Mouse (Mus musculus): ENCODE results near the gene Dhcr24. TPM values are rescaled to one million over a fixed set of nuclear protein-coding genes. Genes with fewer than 3 reads are reported as not detected.

The Dhcr24 gene
- polyA plus RNA-seq, 1 experiment from 2014 or later, result 3.9 TPM

DNA sequence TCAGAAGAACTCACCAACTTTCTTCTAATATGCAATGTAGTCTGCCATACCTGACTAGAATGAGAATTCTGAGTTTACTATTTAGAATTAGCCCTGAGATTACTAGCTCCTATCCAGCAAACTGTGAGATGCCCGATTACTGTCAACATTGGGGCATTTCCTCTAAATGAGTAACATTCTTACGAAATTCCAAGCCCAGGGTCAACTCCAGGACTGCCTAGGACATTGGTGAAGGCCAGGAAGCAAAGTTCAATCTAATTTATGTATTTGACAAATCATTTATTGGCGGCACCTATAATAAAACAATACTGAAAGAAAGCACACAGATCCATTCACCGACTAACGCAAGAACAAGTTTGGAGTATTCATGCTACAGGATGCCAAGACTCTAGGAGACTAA lies 21.1 kb upstream of the Dhcr24 start:
- Histone ChIP-seq H3K4me2 (no peak overlapping the region), H3K4me3 (no peak overlapping the region), H3K36me3 (no peaks in the 10 kb centered on the region), H3K27ac (ENCODE audit: poor library complexity, severe bottlenecking) (no peak overlapping the region), H3K27me3 (replicated peaks) (peaks cover 40% of the 10 kb centered on the region), H3K4me1 (replicated peaks) (peaks cover 3% of the 10 kb centered on the region; the same call in 1 of the 2 replicates), H3K9ac (no peak overlapping the region), H3K9me3 (replicated peaks) (no peaks in the 10 kb centered on the region)
- ATAC-seq (ENCODE audit: insufficient number of reproducible peaks, low FRiP score), result no peak
- 82% methylated on average over 5 of the region's 5 CpGs for WGBS

DNA sequence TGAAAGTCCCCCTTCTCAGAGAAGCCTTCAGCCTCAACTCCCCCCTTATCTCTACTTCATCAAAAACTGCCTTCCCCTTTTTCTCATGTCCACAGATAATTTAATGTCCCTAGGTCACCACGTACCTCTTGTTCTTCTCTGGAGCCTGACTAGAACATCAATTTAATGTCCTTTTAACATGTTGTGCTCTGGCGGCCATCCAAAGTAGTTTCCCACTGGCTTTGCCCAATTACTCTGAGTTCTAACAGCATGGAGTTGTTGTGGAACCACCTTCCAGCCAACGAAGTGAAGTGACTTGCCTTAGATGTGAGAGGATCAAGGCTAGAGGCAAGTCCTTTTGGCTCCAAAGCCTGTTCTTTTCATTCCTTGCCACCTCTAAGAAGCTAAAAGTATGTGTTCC lies 19.3 kb upstream of the Dhcr24 start:
- H3K27me3 ChIP-seq (replicated peaks), result peaks cover 28% of the 10 kb centered on the region; the same call in 1 of the 2 replicates
- no peak overlapping the region for H3K4me3 ChIP-seq
- no peak overlapping the region for H3K9ac ChIP-seq
- no peak overlapping the region for H3K27ac ChIP-seq (ENCODE audit: poor library complexity, severe bottlenecking)
- no peak overlapping the region for H3K4me2 ChIP-seq
- 66% methylated on average over 3 of the region's 3 CpGs for WGBS
- H3K4me1 ChIP-seq (replicated peaks), result peaks cover 19% of the 10 kb centered on the region
- no peak for ATAC-seq (ENCODE audit: insufficient number of reproducible peaks, low FRiP score)
- no peaks in the 10 kb centered on the region for H3K36me3 ChIP-seq
- H3K9me3 ChIP-seq (replicated peaks), result no peaks in the 10 kb centered on the region

DNA sequence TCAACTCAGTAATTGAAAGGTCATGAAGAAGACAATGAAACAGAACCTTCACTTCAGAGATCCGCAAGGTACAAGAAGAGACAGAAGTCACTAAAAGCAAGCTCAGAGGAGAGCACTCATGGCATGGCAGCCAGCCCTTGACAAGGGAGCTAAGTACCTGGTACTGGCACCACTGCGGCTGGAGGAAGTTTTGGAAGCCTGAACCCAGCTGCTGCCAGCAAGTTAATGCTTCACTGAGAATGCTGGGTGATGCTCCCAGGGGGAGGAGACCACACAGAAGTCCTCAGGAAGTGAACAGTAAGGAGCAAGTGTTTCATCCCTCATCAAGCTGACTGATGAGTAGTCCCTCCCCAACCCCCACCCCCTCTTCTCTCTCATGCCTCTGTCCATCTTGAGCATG lies 18.6 kb upstream of the Dhcr24 start:
- Histone ChIP-seq H3K4me1 (replicated peaks) (peaks cover 19% of the 10 kb centered on the region), H3K4me3 (no peak overlapping the region), H3K9ac (no peak overlapping the region), H3K4me2 (no peak overlapping the region), H3K27me3 (replicated peaks) (peaks cover 25% of the 10 kb centered on the region; the same call in 1 of the 2 replicates), H3K27ac (ENCODE audit: poor library complexity, severe bottlenecking) (no peak overlapping the region), H3K9me3 (replicated peaks) (no peaks in the 10 kb centered on the region), H3K36me3 (no peaks in the 10 kb centered on the region)
- WGBS, result 86% methylated on average over 2 of the region's 2 CpGs
- ATAC-seq (ENCODE audit: insufficient number of reproducible peaks, low FRiP score), result no peak

DNA sequence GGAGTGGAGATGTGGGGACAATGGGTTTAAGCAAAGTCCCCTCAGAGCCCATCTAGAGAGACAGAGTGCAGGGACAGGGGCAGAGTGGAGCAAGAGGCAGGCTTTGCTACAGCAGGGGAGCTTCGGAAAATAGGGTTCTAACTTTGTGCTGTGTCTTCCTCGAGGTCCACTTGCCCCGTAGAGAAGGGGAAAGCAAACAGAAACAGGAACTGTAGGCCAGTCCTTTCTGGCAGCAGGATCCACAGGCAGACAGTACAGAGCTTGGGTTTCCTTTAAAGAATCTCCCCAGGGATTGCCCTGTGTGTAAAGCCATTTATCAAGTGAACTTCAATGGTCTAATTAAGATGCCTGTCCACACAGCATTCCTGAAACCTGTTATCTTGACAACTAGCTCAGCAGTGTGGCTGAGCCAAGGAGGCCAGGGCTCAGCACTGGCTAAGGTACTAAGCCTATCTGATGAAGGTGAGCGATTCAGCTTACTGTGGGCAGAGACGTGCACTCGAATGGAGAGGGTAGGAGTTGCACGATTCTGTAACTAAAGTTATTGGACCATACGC lies 14.9 kb upstream of the Dhcr24 start:
- H3K27ac ChIP-seq (ENCODE audit: poor library complexity, severe bottlenecking), result no peak overlapping the region
- peak overlapping the region; percentile 22 for H3K4me2 ChIP-seq
- H3K9me3 ChIP-seq (replicated peaks), result no peaks in the 10 kb centered on the region
- H3K4me3 ChIP-seq, result no peak overlapping the region
- no peak overlapping the region for H3K9ac ChIP-seq
- peaks cover 25% of the 10 kb centered on the region for H3K4me1 ChIP-seq (replicated peaks)
- H3K36me3 ChIP-seq, result no peaks in the 10 kb centered on the region
- peaks cover 27% of the 10 kb centered on the region for H3K27me3 ChIP-seq (replicated peaks)
- no peak for ATAC-seq (ENCODE audit: insufficient number of reproducible peaks, low FRiP score)
- WGBS, result 21% methylated on average over 8 of the region's 8 CpGs

DNA sequence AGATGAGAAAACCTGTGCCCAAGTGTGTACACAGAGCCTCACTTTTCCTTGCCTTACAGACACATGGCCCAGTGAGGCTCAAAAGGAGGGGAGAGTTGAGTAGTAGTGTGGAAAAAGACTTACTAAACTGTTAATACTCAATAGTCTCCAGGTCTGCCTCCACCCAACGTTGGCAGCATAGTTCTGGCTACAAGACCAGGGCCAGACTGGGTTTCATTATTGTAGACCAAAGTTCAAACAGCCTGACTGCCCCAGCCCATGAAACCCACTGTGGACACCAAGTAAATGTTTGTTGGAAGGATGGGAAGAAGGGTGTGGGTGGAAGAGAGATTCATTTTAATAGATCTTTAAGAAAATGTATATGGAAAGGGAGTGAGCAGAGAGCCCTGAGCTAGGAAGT lies 13.9 kb upstream of the Dhcr24 start:
- Histone ChIP-seq H3K36me3 (no peaks in the 10 kb centered on the region), H3K27ac (ENCODE audit: poor library complexity, severe bottlenecking) (no peak overlapping the region), H3K9ac (no peak overlapping the region), H3K27me3 (replicated peaks) (peaks cover 23% of the 10 kb centered on the region), H3K4me3 (no peak overlapping the region), H3K9me3 (replicated peaks) (no peaks in the 10 kb centered on the region), H3K4me2 (no peak overlapping the region), H3K4me1 (replicated peaks) (peaks cover 25% of the 10 kb centered on the region)
- WGBS, result 63% methylated on average over 1 of the region's 1 CpGs
- no peak for ATAC-seq (ENCODE audit: insufficient number of reproducible peaks, low FRiP score)

DNA sequence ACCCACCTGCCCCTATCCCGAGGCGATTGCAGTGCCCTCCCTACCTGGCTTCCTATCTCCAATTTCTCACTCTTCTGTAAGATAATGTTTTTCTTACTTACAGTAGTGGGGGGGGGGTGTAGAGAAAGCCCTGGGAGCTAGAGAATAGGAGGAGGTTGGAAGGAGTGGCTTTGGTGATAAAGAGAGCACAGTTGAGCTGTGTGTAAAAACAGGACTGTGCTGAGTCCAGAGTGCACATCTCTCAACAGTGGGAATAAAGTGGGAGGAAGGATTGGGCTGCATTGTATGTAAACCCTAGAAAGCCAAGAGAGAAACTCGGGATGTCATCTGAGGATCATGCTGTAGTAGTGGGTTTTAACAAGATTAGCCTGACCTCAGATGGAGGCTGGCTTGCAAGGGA lies 12.7 kb upstream of the Dhcr24 start:
- ATAC-seq (ENCODE audit: insufficient number of reproducible peaks, low FRiP score), result no peak
- Histone ChIP-seq H3K9me3 (replicated peaks) (no peaks in the 10 kb centered on the region), H3K4me3 (no peak overlapping the region), H3K36me3 (no peaks in the 10 kb centered on the region), H3K4me2 (no peak overlapping the region), H3K9ac (no peak overlapping the region), H3K4me1 (replicated peaks) (peaks cover 25% of the 10 kb centered on the region), H3K27me3 (replicated peaks) (peaks cover 14% of the 10 kb centered on the region), H3K27ac (ENCODE audit: poor library complexity, severe bottlenecking) (no peak overlapping the region)
- WGBS, result 65% methylated on average over 3 of the region's 3 CpGs

DNA sequence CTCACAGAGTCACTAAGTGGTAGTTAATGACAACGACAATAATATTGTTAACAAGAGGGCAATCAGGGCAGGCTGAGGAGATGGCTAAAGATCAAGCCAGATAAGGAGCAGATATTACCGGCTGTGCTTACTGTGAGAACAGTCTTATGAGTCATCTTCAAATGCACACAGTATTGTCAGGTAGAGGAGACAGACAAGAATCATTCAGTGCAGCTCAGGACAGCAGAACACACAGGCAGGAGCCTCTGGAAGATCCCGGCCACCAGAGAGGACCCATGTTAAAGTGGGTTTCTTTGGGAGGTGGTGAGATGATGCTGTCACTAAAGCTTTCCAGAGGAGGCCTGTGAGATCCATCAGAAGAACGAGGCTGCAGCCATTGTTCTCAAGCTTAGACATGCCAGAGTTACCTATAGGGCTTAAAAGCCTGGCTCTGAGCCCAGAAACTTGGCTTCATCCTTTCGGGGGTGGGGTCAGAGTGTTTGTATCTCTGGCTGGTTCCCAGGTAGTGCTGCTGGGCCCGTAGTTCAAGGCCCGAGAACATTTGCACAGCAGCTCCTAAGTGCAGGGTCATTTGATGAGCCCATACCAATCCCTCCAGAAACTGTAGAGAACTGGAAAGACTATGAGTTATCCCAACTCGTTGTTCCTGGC lies 10.2 kb upstream of the Dhcr24 start:
- no peaks in the 10 kb centered on the region for H3K36me3 ChIP-seq
- 57% methylated on average over 8 of the region's 8 CpGs for WGBS
- H3K27me3 ChIP-seq (replicated peaks), result peaks cover 8% of the 10 kb centered on the region; the same call in 1 of the 2 replicates
- no peak overlapping the region for H3K27ac ChIP-seq (ENCODE audit: poor library complexity, severe bottlenecking)
- H3K4me3 ChIP-seq, result no peak overlapping the region
- ATAC-seq (ENCODE audit: insufficient number of reproducible peaks, low FRiP score), result no peak
- no peaks in the 10 kb centered on the region for H3K9me3 ChIP-seq (replicated peaks)
- no peak overlapping the region for H3K4me2 ChIP-seq
- no peak overlapping the region for H3K9ac ChIP-seq
- H3K4me1 ChIP-seq (replicated peaks), result peaks cover 13% of the 10 kb centered on the region

DNA sequence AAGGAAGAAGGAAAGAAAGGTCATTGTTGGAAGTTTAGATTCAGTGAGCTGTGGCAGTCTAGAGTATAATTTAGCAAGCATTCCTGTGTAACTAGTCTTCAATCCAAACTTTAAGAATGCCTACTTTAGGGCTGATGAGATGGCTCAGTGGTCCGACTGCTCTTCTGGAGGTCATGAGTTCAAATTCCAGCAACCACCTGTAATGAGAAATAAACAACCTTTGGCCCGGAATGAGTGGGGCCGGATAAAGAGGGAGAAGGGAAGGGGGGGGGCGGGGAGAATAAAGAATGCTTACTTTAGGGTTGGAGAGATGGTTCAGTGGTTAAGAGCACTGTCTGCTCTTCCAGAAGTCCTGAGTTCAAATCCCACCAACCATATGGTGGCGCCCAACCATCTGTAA lies 3.6 kb upstream of the Dhcr24 start:
- peaks cover 18% of the 10 kb centered on the region for H3K4me1 ChIP-seq (replicated peaks)
- no peak overlapping the region for H3K27ac ChIP-seq (ENCODE audit: poor library complexity, severe bottlenecking)
- no peak overlapping the region for H3K4me2 ChIP-seq
- no peak overlapping the region for H3K9ac ChIP-seq
- H3K36me3 ChIP-seq, result no peaks in the 10 kb centered on the region
- 68% methylated on average over 5 of the region's 5 CpGs for WGBS
- H3K4me3 ChIP-seq, result no peak overlapping the region
- no peaks in the 10 kb centered on the region; the same call in 1 of the 2 replicates for H3K27me3 ChIP-seq (replicated peaks)
- no peaks in the 10 kb centered on the region for H3K9me3 ChIP-seq (replicated peaks)
- ATAC-seq (ENCODE audit: insufficient number of reproducible peaks, low FRiP score), result no peak

DNA sequence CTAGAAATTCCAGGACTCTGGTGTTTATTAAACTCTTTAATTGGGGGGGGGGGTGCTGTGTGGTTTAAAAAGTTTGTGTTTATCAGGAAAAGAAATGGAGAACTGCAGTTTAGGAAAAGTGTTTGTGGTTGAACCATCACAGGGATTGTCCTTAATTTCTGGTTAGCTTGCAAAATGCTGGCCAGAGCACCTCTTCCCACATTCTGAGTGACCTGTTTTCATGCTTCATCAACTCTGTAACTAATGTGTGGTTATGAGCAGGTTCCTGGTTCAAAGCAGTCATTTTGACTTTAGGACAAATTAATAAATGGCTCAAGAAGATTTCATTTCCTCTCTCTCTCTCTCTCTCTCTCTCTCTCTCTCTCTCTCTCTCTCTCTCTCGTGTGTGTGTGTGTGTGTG lies 2.9 kb upstream of the Dhcr24 start:
- Histone ChIP-seq H3K4me2 (no peak overlapping the region), H3K4me3 (no peak overlapping the region), H3K36me3 (no peaks in the 10 kb centered on the region), H3K9me3 (replicated peaks) (no peaks in the 10 kb centered on the region), H3K9ac (no peak overlapping the region), H3K27me3 (replicated peaks) (no peaks in the 10 kb centered on the region; the same call in 1 of the 2 replicates), H3K4me1 (replicated peaks) (peaks cover 25% of the 10 kb centered on the region), H3K27ac (ENCODE audit: poor library complexity, severe bottlenecking) (no peak overlapping the region)
- WGBS, result no CpG with 5 or more reads among the region's 1 CpGs
- no peak for ATAC-seq (ENCODE audit: insufficient number of reproducible peaks, low FRiP score)

DNA sequence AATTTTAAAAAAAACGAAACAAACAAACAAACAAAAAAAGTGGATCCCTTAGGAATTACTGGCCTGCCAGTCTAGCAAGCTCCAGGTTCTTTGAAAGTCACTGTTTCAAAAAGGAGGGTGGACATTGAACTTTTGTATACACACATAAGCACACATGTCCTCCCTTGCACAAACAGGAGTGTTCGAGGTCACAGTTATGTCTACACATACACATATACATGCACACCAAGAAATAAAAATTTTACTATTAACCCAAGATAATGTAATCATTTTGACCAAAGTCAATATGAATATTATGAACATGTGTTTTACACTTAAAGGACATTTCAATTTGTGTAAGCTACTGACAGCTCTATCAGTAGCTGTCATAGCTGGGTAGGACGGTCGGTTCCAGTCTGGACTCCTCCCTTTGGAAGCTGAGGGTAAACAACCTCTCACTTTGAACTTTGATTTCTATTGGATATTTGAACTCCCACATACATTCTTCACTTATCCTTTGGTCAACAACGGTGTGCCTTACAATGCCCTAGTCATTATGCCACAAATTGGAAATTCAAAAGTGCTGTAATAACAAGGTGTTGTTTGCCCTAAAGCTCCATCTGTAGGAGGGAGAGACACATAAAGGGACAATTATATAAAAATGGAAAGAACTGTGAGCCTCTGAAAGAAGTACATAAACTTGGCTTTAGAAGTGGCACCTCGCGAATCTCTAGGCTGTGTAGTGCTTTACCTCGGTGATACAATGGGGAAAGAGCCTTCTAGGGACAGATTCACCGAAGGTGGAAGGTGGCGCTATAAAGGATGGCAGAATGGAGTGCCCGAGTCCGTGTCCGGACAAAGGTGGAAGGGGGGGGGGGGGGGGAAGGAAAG lies 1.3 kb upstream of the Dhcr24 start:
- Histone ChIP-seq H3K9me3 (replicated peaks) (no peaks in the 10 kb centered on the region), H3K27ac (ENCODE audit: poor library complexity, severe bottlenecking) (no peak overlapping the region), H3K27me3 (replicated peaks) (no peaks in the 10 kb centered on the region; the same call in 1 of the 2 replicates), H3K4me3 (peak overlapping the region; percentile 81), H3K4me1 (replicated peaks) (peaks cover 36% of the 10 kb centered on the region), H3K4me2 (peak overlapping the region; percentile 93), H3K9ac (peak overlapping the region; percentile 66), H3K36me3 (peaks cover 9% of the 10 kb centered on the region)
- WGBS, result 29% methylated on average over 13 of the region's 13 CpGs
- no peak for ATAC-seq (ENCODE audit: insufficient number of reproducible peaks, low FRiP score)

DNA sequence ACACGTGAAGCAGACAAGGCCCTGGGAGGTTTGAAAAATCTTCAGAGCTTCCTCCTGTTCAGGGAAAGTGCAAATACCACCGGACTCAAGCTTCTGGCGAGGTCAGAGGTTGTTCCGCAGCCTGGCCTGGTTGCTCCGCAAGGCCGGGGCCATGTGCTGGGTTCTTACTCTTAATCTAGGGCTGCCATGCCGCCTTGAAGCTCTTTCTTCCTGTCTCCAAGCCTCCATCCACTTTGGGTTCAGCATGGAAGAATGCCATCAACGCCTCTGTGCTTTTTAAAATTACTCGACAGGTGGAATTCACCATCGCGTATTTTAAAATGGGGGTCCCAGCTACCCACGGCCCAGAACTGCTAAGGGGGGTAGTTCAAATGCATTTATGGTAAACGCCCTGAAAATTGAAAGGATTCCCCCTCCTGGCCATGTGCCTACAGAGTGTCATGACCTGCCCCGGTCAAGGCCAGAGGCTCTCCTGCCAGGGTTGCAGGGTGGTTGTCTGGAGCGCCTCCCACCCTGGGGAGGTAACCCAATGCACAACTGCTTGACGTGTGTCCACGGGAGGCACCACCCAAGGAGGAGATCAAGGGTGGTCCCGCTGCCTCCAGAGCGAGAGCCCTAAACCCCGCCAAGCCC lies 509 bp upstream of the Dhcr24 start:
- ATAC-seq (ENCODE audit: insufficient number of reproducible peaks, low FRiP score), result peak; percentile 83
- peak overlapping the region; percentile 93 for H3K4me2 ChIP-seq
- peak overlapping the region; percentile 81 for H3K4me3 ChIP-seq
- peaks cover 16% of the 10 kb centered on the region for H3K36me3 ChIP-seq
- peak overlapping the region; percentile 66 for H3K9ac ChIP-seq
- H3K4me1 ChIP-seq (replicated peaks), result peaks cover 36% of the 10 kb centered on the region
- H3K27ac ChIP-seq (ENCODE audit: poor library complexity, severe bottlenecking), result peak overlapping the region; percentile 53
- no peaks in the 10 kb centered on the region for H3K9me3 ChIP-seq (replicated peaks)
- 2% methylated on average over 20 of the region's 20 CpGs for WGBS
- H3K27me3 ChIP-seq (replicated peaks), result no peaks in the 10 kb centered on the region; the same call in 1 of the 2 replicates
